In the genomic region with DNA sequence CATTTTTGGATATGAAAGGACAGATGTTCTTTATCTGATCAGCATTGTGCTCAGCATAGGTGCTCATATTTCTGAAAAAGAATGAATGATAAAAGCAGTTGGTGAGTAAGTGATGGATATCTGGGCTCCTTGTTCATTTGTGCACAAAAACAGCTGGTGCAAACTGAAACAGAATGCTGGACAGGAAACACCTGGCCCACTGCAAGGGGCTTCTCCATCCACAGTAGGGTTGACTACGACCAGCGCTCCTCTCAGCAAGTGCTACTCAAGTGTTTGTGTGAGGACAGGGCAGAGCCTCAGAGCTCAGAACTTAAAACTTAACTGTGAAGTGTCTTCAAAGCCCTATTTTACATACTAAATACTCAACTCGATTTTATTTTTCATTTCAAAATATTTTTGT, we compare ENCODE assay signal across 21 mouse cellular contexts. TPM values are rescaled to one million over a fixed set of nuclear protein-coding genes. Genes with fewer than 3 reads are reported as not detected.
DNase-seq lines count a peak whose midpoint lies in the region; TF ChIP-seq lines count a peak whose summit lies in the region.
"Had no signal": no experiment of that assay in that cellular context is flagged by ENCODE, and none has a peak within 500 bp of the region (broad histone marks: within the 10 kb centered on the region; RNA-seq: fewer than 3 reads in every experiment).

No protein-coding gene starts in this region.

- H3K27ac ChIP-seq in CH12.LX (ENCODE audit: insufficient read depth, low read depth) = no peak overlapping the region

- no peak for DNase-seq in CH12.LX (ENCODE audit: extremely low read depth)
- no peak for DNase-seq in thymus, postnatal 36 days
- DNase-seq: adrenal gland, adult 2 months; adrenal gland, adult 8-10 months; adrenal gland, postnatal 10 days; adrenal gland, postnatal 14 days; adrenal gland, postnatal 25 days; adrenal gland, postnatal 36 days; B cell, adult 2 months; cerebellum, adult 11 months; cerebellum, adult 11-12 months; cerebellum, adult 18-20 months; cerebellum, adult 2 months; cerebellum, adult 8-10 months had no signal

- TF ChIP-seq RAD21 in CH12.LX (IDR thresholded peaks at IDR 0.05; ENCODE audit: low read depth, low read length) = no peak

- TF ChIP-seq CTCF in CH12.LX (conservative IDR thresholded peaks at IDR 0.05 in 1 of 2, IDR thresholded peaks at IDR 0.05 in 1 of 2; ENCODE audit: low read depth in 2 of 2, low read length in 2 of 2) = no peak

- H3K4me3 ChIP-seq in CH12.LX (replicated peaks in 1 of 3; ENCODE audit: low read depth in 2 of 3, low read length in 2 of 3, poor library complexity in 1 of 3) = no peak overlapping the region

- no peaks in the 10 kb centered on the region for H3K9me3 ChIP-seq in CH12.LX (replicated peaks; ENCODE audit: low read length)
- H3K9me3 ChIP-seq: G1E had no signal

- H3K4me1 ChIP-seq in CH12.LX (ENCODE audit: control insufficient read depth in 1 of 2, insufficient read depth in 2 of 2) = peaks cover 6 to 13% of the 10 kb centered on the region in 2 experiments

- peak; percentile 71 for TF ChIP-seq EP300 in CH12.LX (IDR thresholded peaks at IDR 0.05; ENCODE audit: low read length)

- TF ChIP-seq POLR2A in CH12.LX (IDR thresholded peaks at IDR 0.05; ENCODE audit: low read depth, low read length) = no peak

- no peaks in the 10 kb centered on the region for H3K79me2 ChIP-seq in CH12.LX (replicated peaks; ENCODE audit: control insufficient read depth, extremely low read depth, insufficient read depth, poor library complexity, severe bottlenecking)

- H3K4me2 ChIP-seq in CH12.LX (ENCODE audit: insufficient read depth, low read depth, poor library complexity, severe bottlenecking) = no peak overlapping the region

- in situ Hi-C loops in CH12.LX (cut with MboI; ENCODE audit: low pct_ligation_motif_present, low pct_unique_long_range_greater_than_20kb, low sequenced_read_pairs) = no loop called here

- H3K36me3 ChIP-seq in CH12.LX (replicated peaks in 1 of 2; ENCODE audit: control insufficient read depth in 1 of 2, insufficient read depth in 1 of 2, low read length in 1 of 2) = no peaks in the 10 kb centered on the region
- H3K36me3 ChIP-seq: G1E had no signal

- H3K27me3 ChIP-seq in CH12.LX (replicated peaks) = no peaks in the 10 kb centered on the region
- H3K27me3 ChIP-seq: Patski had no signal

- no peak overlapping the region for H3K9ac ChIP-seq in CH12.LX (ENCODE audit: insufficient read depth, low read depth)

- dilution Hi-C loops in CH12.LX (cut with MboI; ENCODE audit: extremely low pct_ligation_motif_present, extremely low pct_unique_long_range_greater_than_20kb, low sequenced_read_pairs) = no loop called here

TF ChIP-seq in CH12.LX, 34 proteins besides CTCF, POLR2A, EP300 and RAD21:
- no peak for TF ChIP-seq TBP (conservative IDR thresholded peaks at IDR 0.05; ENCODE audit: low read depth, low read length)
- no peak for TF ChIP-seq PAX5 (IDR thresholded peaks at IDR 0.05; ENCODE audit: low read length)
- TF ChIP-seq MAFK (IDR thresholded peaks at IDR 0.05; ENCODE audit: insufficient replicate concordance, low read length) = no peak
- peak; percentile 77; the same call in 1 of the 2 replicates for TF ChIP-seq TCF12 (IDR thresholded peaks at IDR 0.05; ENCODE audit: low read depth, low read length)
- 0 out of 2 replicates have a peak, but pooled peaks have one; percentile 19 for TF ChIP-seq MEF2A (IDR thresholded peaks at IDR 0.05; ENCODE audit: borderline replicate concordance, low read depth, low read length)
- peak; percentile 51; the same call in 1 of the 2 replicates for TF ChIP-seq ETS1 (conservative IDR thresholded peaks at IDR 0.05; ENCODE audit: low read depth, low read length)
- no peak for TF ChIP-seq UBTF (IDR thresholded peaks at IDR 0.05; ENCODE audit: low read depth, low read length)
- TF ChIP-seq IRF4 (IDR thresholded peaks at IDR 0.05; ENCODE audit: low read depth, low read length) = 0 out of 2 replicates have a peak, but pooled peaks have one; percentile 22
- TF ChIP-seq NRF1 (IDR thresholded peaks at IDR 0.05; ENCODE audit: low read depth, low read length) = no peak

RNA-seq across cellular contexts. Expression of a gene that starts 22.4 kb away (rescaled TPM):
- total RNA-seq in CH12.LX (2012; rRNA removed) (not detected in 2 replicates), CH12.LX (2014; rRNA removed) (not detected in 2 replicates)
- polyA plus RNA-seq in CH12.LX (2012; ENCODE audit: insufficient read length, low read depth) = not detected in 2 replicates
- total RNA-seq: adrenal gland, adult 18-20 months; MEL had no signal
- polyA plus RNA-seq: activated CD4-positive, CD25-positive, alpha-beta regulatory T cell, adult 4 months; C2C12; CD4-positive, CD25-positive, alpha-beta regulatory T cell, adult 4 months; G1E; Patski had no signal
